Mouse (Mus musculus): ENCODE results near the gene Il12b. TPM values are rescaled to one million over a fixed set of nuclear protein-coding genes. Genes with fewer than 3 reads are reported as not detected.

Gene Il12b
- total and polyA plus RNA-seq, 3 experiments, result not detected

GRCm38 (mm10) chr11:44364536-44364935 lies 35.3 kb upstream of the Il12b start:
- no peak overlapping the region for H3K4me3 ChIP-seq (ENCODE audit: control insufficient read depth in 1 of 2, insufficient read depth in 1 of 2, low read depth in 2 of 2, low read length in 2 of 2)
- no peak overlapping the region for H3K9ac ChIP-seq (ENCODE audit: control insufficient read depth, low read depth, low read length, poor library complexity, severe bottlenecking)
- TF ChIP-seq MEF2A (IDR thresholded peaks at IDR 0.05; ENCODE audit: extremely low read depth, insufficient replicate concordance, low read depth, low read length, poor library complexity, severe bottlenecking), result no peak
- TF ChIP-seq NRF1 (IDR thresholded peaks at IDR 0.05; ENCODE audit: insufficient read depth, low read depth, low read length, poor library complexity, severe bottlenecking), result no peak
- TF ChIP-seq CTCF (IDR thresholded peaks at IDR 0.05 in 2 of 3, conservative IDR thresholded peaks at IDR 0.05 in 1 of 3; ENCODE audit: control insufficient read depth in 1 of 3, insufficient read depth in 1 of 3, low read depth in 2 of 3, low read length in 3 of 3, poor library complexity in 1 of 3, severe bottlenecking in 1 of 3), result no peak
- no peak for TF ChIP-seq GATA1 (IDR thresholded peaks at IDR 0.05; ENCODE audit: low read depth, low read length)
- TF ChIP-seq BHLHE40 (IDR thresholded peaks at IDR 0.05; ENCODE audit: borderline replicate concordance, low read depth, low read length), result no peak
- TF ChIP-seq USF1 (IDR thresholded peaks at IDR 0.05; ENCODE audit: low read depth, low read length), result no peak
- no peak for TF ChIP-seq ZNF384 (IDR thresholded peaks at IDR 0.05; ENCODE audit: low read depth, low read length)
- no peak for TF ChIP-seq ZC3H11A (IDR thresholded peaks at IDR 0.05; ENCODE audit: low read depth, low read length)
- no peak for TF ChIP-seq POLR2A (IDR thresholded peaks at IDR 0.05; ENCODE audit: control insufficient read depth in 1 of 2, insufficient read depth in 1 of 2, low read depth in 1 of 2, low read length in 2 of 2, poor library complexity in 1 of 2)
- TF ChIP-seq RAD21 (IDR thresholded peaks at IDR 0.05; ENCODE audit: low read depth, low read length), result no peak
- no peak for TF ChIP-seq MAX (IDR thresholded peaks at IDR 0.05; ENCODE audit: low read length)
- TF ChIP-seq MYC (IDR thresholded peaks at IDR 0.05; ENCODE audit: low read depth, low read length), result no peak
- no peak for TF ChIP-seq EP300 (IDR thresholded peaks at IDR 0.05; ENCODE audit: low read depth in 1 of 2, low read length in 2 of 2)
- no peaks in the 10 kb centered on the region for H3K36me3 ChIP-seq (ENCODE audit: control insufficient read depth in 1 of 2, insufficient read depth in 2 of 2, low read length in 2 of 2)
- no peak overlapping the region for H3K27ac ChIP-seq (ENCODE audit: control insufficient read depth, low read depth, low read length)
- peaks cover 0 to 2% of the 10 kb centered on the region in 2 experiments for H3K27me3 ChIP-seq (ENCODE audit: control insufficient read depth in 1 of 2, insufficient read depth in 2 of 2, low read length in 2 of 2)
- no peaks in the 10 kb centered on the region for H3K4me1 ChIP-seq (ENCODE audit: control insufficient read depth in 1 of 2, insufficient read depth in 2 of 2, low read length in 2 of 2)
- H3K9me3 ChIP-seq (replicated peaks; ENCODE audit: insufficient read depth, low read length), result no peaks in the 10 kb centered on the region
- no peaks in the 10 kb centered on the region for H3K79me2 ChIP-seq (ENCODE audit: control insufficient read depth, insufficient read depth, low read length, poor library complexity)
- no peak for DNase-seq (ENCODE audit: low read depth, low spot score)

DNA sequence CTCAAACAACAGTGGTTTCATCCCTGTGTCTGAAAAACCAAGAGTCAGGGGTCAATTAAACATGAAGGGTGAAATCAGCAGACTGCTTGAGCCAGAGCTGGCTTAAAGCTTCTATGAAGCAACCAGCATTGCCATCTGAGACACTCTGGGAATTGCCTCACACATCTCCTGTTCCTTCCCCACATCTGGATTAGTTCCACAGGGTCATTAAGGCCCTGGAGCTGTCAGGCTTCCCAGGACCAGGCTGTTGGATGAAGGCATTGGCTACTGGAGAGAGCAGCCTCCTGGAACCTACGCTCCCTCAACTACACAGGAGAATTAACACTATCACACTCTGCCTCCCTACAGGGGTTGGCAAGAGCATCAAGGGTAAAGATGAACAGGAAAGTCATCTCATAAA lies 32.2 kb upstream of the Il12b start:
- Histone ChIP-seq H3K79me2 (ENCODE audit: control insufficient read depth, insufficient read depth, low read length, poor library complexity) (no peaks in the 10 kb centered on the region), H3K27ac (ENCODE audit: control insufficient read depth, low read depth, low read length) (no peak overlapping the region), H3K9me3 (replicated peaks; ENCODE audit: insufficient read depth, low read length) (no peaks in the 10 kb centered on the region), H3K27me3 (ENCODE audit: control insufficient read depth in 1 of 2, insufficient read depth in 2 of 2, low read length in 2 of 2) (no peaks in the 10 kb centered on the region; a peak in 3 of 4 replicates), H3K4me1 (ENCODE audit: control insufficient read depth in 1 of 2, insufficient read depth in 2 of 2, low read length in 2 of 2) (no peaks in the 10 kb centered on the region), H3K9ac (ENCODE audit: control insufficient read depth, low read depth, low read length, poor library complexity, severe bottlenecking) (no peak overlapping the region), H3K36me3 (ENCODE audit: control insufficient read depth in 1 of 2, insufficient read depth in 2 of 2, low read length in 2 of 2) (no peaks in the 10 kb centered on the region), H3K4me3 (ENCODE audit: control insufficient read depth in 1 of 2, insufficient read depth in 1 of 2, low read depth in 2 of 2, low read length in 2 of 2) (no peak overlapping the region)
- DNase-seq (ENCODE audit: low read depth, low spot score), result no peak
- TF ChIP-seq MYB (IDR thresholded peaks at IDR 0.05; ENCODE audit: low read depth, low read length), result no peak
- no peak for TF ChIP-seq MAFK (IDR thresholded peaks at IDR 0.05; ENCODE audit: borderline replicate concordance, low read depth, low read length)
- TF ChIP-seq BHLHE40 (IDR thresholded peaks at IDR 0.05; ENCODE audit: borderline replicate concordance, low read depth, low read length), result no peak
- no peak for TF ChIP-seq CHD2 (IDR thresholded peaks at IDR 0.05; ENCODE audit: low read length)
- TF ChIP-seq USF2 (IDR thresholded peaks at IDR 0.05; ENCODE audit: borderline replicate concordance in 1 of 2, insufficient read depth in 1 of 2, low read depth in 1 of 2, low read length in 2 of 2), result no peak
- TF ChIP-seq USF1 (IDR thresholded peaks at IDR 0.05; ENCODE audit: low read depth, low read length), result no peak
- no peak for TF ChIP-seq CHD1 (IDR thresholded peaks at IDR 0.05; ENCODE audit: low read depth, low read length)
- no peak for TF ChIP-seq GABPA (IDR thresholded peaks at IDR 0.05; ENCODE audit: low read depth, low read length)
- TF ChIP-seq MAX (IDR thresholded peaks at IDR 0.05; ENCODE audit: low read length), result no peak
- TF ChIP-seq JUND (IDR thresholded peaks at IDR 0.05; ENCODE audit: low read depth, low read length), result no peak
- no peak for TF ChIP-seq ZKSCAN1 (IDR thresholded peaks at IDR 0.05; ENCODE audit: low read depth, low read length)
- no peak for TF ChIP-seq CTCF (IDR thresholded peaks at IDR 0.05 in 2 of 3, conservative IDR thresholded peaks at IDR 0.05 in 1 of 3; ENCODE audit: control insufficient read depth in 1 of 3, insufficient read depth in 1 of 3, low read depth in 2 of 3, low read length in 3 of 3, poor library complexity in 1 of 3, severe bottlenecking in 1 of 3)
- no peak for TF ChIP-seq RCOR1 (IDR thresholded peaks at IDR 0.05; ENCODE audit: low read depth, low read length)
- no peak for TF ChIP-seq SIN3A (IDR thresholded peaks at IDR 0.05; ENCODE audit: low read length)
- no peak for TF ChIP-seq MAZ (IDR thresholded peaks at IDR 0.05; ENCODE audit: low read depth, low read length)
- no peak for TF ChIP-seq MXI1 (IDR thresholded peaks at IDR 0.05; ENCODE audit: low read depth, low read length)
- no peak for TF ChIP-seq GATA1 (IDR thresholded peaks at IDR 0.05; ENCODE audit: low read depth, low read length)
- TF ChIP-seq POLR2A (IDR thresholded peaks at IDR 0.05; ENCODE audit: control insufficient read depth in 1 of 2, insufficient read depth in 1 of 2, low read depth in 1 of 2, low read length in 2 of 2, poor library complexity in 1 of 2), result no peak
- TF ChIP-seq ZNF384 (IDR thresholded peaks at IDR 0.05; ENCODE audit: low read depth, low read length), result no peak

Data from MEL (cell line).